Mouse (Mus musculus) liver, embryonic 16.5 days (tissue): ENCODE data around the gene Adgrv1. TPM values are rescaled to one million over a fixed set of nuclear protein-coding genes. Genes with fewer than 3 reads are reported as not detected.

Source experiments
- ATAC-seq: fragments of 200-750 bp; cut with Nextera tagmentation; 2 replicates; pipeline ENCODE4 v1.8.0; 2017; ENCODE audit warnings: low read depth, mild to moderate bottlenecking, moderate number of reproducible peaks, moderate library complexity
- H3K27ac ChIP-seq: fragments of 300-500 bp; sonication (generic); 2 replicates; pipeline ENCODE4 v1.5.1; 2014; ENCODE audit warnings: mild to moderate bottlenecking, low read length
- H3K27me3 ChIP-seq: fragments of 300-500 bp; sonication (generic); 2 replicates; pipeline ENCODE4 v1.6.1; 2014; ENCODE audit warnings: low read depth, low read length, mixed read lengths; ENCODE audit not compliant: control insufficient read depth, insufficient read depth
- H3K36me3 ChIP-seq: fragments of 300-500 bp; sonication (generic); 2 replicates; pipeline ENCODE4 v1.6.1; 2014; ENCODE audit warnings: mild to moderate bottlenecking; ENCODE audit not compliant: control insufficient read depth, insufficient read depth
- H3K4me1 ChIP-seq: fragments of 300-500 bp; sonication (generic); 2 replicates; pipeline ENCODE4 v1.6.1; 2014; ENCODE audit warnings: low read depth, low read length, mixed read lengths; ENCODE audit not compliant: control insufficient read depth
- H3K4me2 ChIP-seq: fragments of 300-500 bp; sonication (generic); 2 replicates; pipeline ENCODE4 v1.6.1; 2014; ENCODE audit warnings: low read depth, low read length, mixed read lengths
- H3K4me3 ChIP-seq: fragments of 300-500 bp; sonication (generic); 2 replicates; pipeline ENCODE4 v1.5.1; 2014; ENCODE audit warnings: low read depth, mild to moderate bottlenecking, low read length
- H3K9ac ChIP-seq: fragments of 300-500 bp; sonication (generic); 2 replicates; pipeline ENCODE4 v1.6.1; 2014; ENCODE audit warnings: low read depth, low read length
- H3K9me3 ChIP-seq: fragments of 300-500 bp; sonication (generic); replicated peaks from 2 replicates; pipeline ENCODE4 v1.6.1; 2016; ENCODE audit warnings: low read length; ENCODE audit not compliant: control insufficient read depth
- WGBS: fragments of 180-500 bp; shearing (Covaris S2); extraction: QIAGEN DNeasy Blood & Tissue Kit; methylation state at CpG from one replicate; pipeline ENCODE4 v1.1.7; 2014; ENCODE audit not compliant: insufficient replicate concordance; 5-methylcytosine and 5-hydroxymethylcytosine counted together
- polyA plus RNA-seq: library from polyadenylated mRNA; unstranded; fragments of >200 nt; fragmentation: Nextera tagmentation; extraction: Ambion mirVana; gene quantifications from 2 replicates; pipeline ENCODE4 v1.2.1, GENCODE M21; 2015

Adgrv1 gene
- polyA plus RNA-seq, 1 experiment from 2014 or later = 0.17 TPM

GRCm38 (mm10) chr13:81449630-81450029, 183.3 kb downstream of the Adgrv1 start:
- 67% methylated on average over 4 of the region's 4 CpGs for WGBS
- ATAC-seq = no peak
- Histone ChIP-seq H3K4me1 (no peaks in the 10 kb centered on the region), H3K36me3 (no peaks in the 10 kb centered on the region), H3K4me3 (no peak overlapping the region), H3K9me3 (no peaks in the 10 kb centered on the region), H3K27me3 (no peaks in the 10 kb centered on the region), H3K9ac (no peak overlapping the region), H3K4me2 (no peak overlapping the region), H3K27ac (no peak overlapping the region)

- ATAC-seq = no peak
- 73% methylated on average over 7 of the region's 7 CpGs for WGBS
- Histone ChIP-seq H3K27me3 (no peaks in the 10 kb centered on the region), H3K4me2 (no peak overlapping the region), H3K9me3 (no peaks in the 10 kb centered on the region), H3K36me3 (no peaks in the 10 kb centered on the region), H3K4me3 (no peak overlapping the region), H3K4me1 (no peaks in the 10 kb centered on the region), H3K27ac (no peak overlapping the region), H3K9ac (no peak overlapping the region)
These were observed 183.8 kb downstream of the Adgrv1 start for GRCm38 (mm10) chr13:81449198-81449597.

- Histone ChIP-seq H3K4me2 (no peak overlapping the region), H3K4me1 (no peaks in the 10 kb centered on the region), H3K27ac (no peak overlapping the region), H3K9me3 (no peaks in the 10 kb centered on the region), H3K36me3 (no peaks in the 10 kb centered on the region), H3K27me3 (no peaks in the 10 kb centered on the region), H3K9ac (no peak overlapping the region), H3K4me3 (no peak overlapping the region)
- ATAC-seq = no peak
- 70% methylated on average over 3 of the region's 3 CpGs for WGBS
These were observed 191.5 kb downstream of the Adgrv1 start for GRCm38 (mm10) chr13:81441412-81441811.

GRCm38 (mm10) chr13:81439390-81440025, 193.4 kb downstream of the Adgrv1 start:
- no peaks in the 10 kb centered on the region for H3K36me3 ChIP-seq
- no peak for ATAC-seq
- H3K9me3 ChIP-seq = no peaks in the 10 kb centered on the region
- no peak overlapping the region for H3K27ac ChIP-seq
- no peaks in the 10 kb centered on the region for H3K27me3 ChIP-seq
- 33% methylated on average over 12 of the region's 12 CpGs for WGBS
- H3K4me1 ChIP-seq = no peaks in the 10 kb centered on the region
- no peak overlapping the region for H3K9ac ChIP-seq
- no peak overlapping the region for H3K4me3 ChIP-seq
- H3K4me2 ChIP-seq = no peak overlapping the region

- Histone ChIP-seq H3K4me3 (no peak overlapping the region), H3K9me3 (no peaks in the 10 kb centered on the region), H3K36me3 (no peaks in the 10 kb centered on the region), H3K9ac (no peak overlapping the region), H3K4me1 (no peaks in the 10 kb centered on the region), H3K4me2 (no peak overlapping the region), H3K27ac (no peak overlapping the region), H3K27me3 (no peaks in the 10 kb centered on the region)
- WGBS = 35% methylated on average over 8 of the region's 8 CpGs
- ATAC-seq = no peak
These were observed 195.9 kb downstream of the Adgrv1 start for GRCm38 (mm10) chr13:81437088-81437487.

- WGBS = 56% methylated on average over 15 of the region's 15 CpGs
- H3K27ac ChIP-seq = no peak overlapping the region
- H3K4me3 ChIP-seq = no peak overlapping the region
- no peaks in the 10 kb centered on the region for H3K27me3 ChIP-seq
- no peaks in the 10 kb centered on the region for H3K4me1 ChIP-seq
- no peaks in the 10 kb centered on the region for H3K36me3 ChIP-seq
- no peak overlapping the region for H3K9ac ChIP-seq
- H3K9me3 ChIP-seq = no peaks in the 10 kb centered on the region
- no peak overlapping the region for H3K4me2 ChIP-seq
- no peak for ATAC-seq
These were observed 205.8 kb downstream of the Adgrv1 start for GRCm38 (mm10) chr13:81426896-81427755.

GRCm38 (mm10) chr13:81425111-81425510, 207.8 kb downstream of the Adgrv1 start:
- no peaks in the 10 kb centered on the region for H3K36me3 ChIP-seq
- 50% methylated on average over 6 of the region's 6 CpGs for WGBS
- H3K9ac ChIP-seq = no peak overlapping the region
- no peaks in the 10 kb centered on the region for H3K4me1 ChIP-seq
- H3K27me3 ChIP-seq = no peaks in the 10 kb centered on the region
- no peak overlapping the region for H3K4me2 ChIP-seq
- H3K9me3 ChIP-seq = no peaks in the 10 kb centered on the region
- ATAC-seq = no peak
- H3K27ac ChIP-seq = no peak overlapping the region
- no peak overlapping the region for H3K4me3 ChIP-seq

- H3K27me3 ChIP-seq = no peaks in the 10 kb centered on the region
- H3K36me3 ChIP-seq = no peaks in the 10 kb centered on the region
- no peak for ATAC-seq
- 55% methylated on average over 4 of the region's 4 CpGs for WGBS
- H3K4me3 ChIP-seq = no peak overlapping the region
- H3K4me2 ChIP-seq = no peak overlapping the region
- no peaks in the 10 kb centered on the region for H3K9me3 ChIP-seq
- no peak overlapping the region for H3K9ac ChIP-seq
- H3K27ac ChIP-seq = no peak overlapping the region
- H3K4me1 ChIP-seq = no peaks in the 10 kb centered on the region
These were observed 209.0 kb downstream of the Adgrv1 start for GRCm38 (mm10) chr13:81424002-81424401.

GRCm38 (mm10) chr13:81407881-81408460, 225.0 kb downstream of the Adgrv1 start:
- WGBS = 50% methylated on average over 1 of the region's 1 CpGs
- no peak overlapping the region for H3K27ac ChIP-seq
- no peaks in the 10 kb centered on the region for H3K27me3 ChIP-seq
- no peak overlapping the region for H3K4me2 ChIP-seq
- no peaks in the 10 kb centered on the region for H3K9me3 ChIP-seq
- no peaks in the 10 kb centered on the region for H3K4me1 ChIP-seq
- no peak overlapping the region for H3K9ac ChIP-seq
- ATAC-seq = no peak
- H3K4me3 ChIP-seq = no peak overlapping the region
- no peaks in the 10 kb centered on the region for H3K36me3 ChIP-seq
